Mouse (Mus musculus) heart, adult 9 months (tissue): Measurements from ENCODE around the gene Myo5c.

Experiments
- DNase-seq, 2 experiments: peaks; one replicate each; pipeline ENCODE4 v3.0.0; 2022; ENCODE audit warnings: low spot score in 2 of 2

The Myo5c gene

DNA sequence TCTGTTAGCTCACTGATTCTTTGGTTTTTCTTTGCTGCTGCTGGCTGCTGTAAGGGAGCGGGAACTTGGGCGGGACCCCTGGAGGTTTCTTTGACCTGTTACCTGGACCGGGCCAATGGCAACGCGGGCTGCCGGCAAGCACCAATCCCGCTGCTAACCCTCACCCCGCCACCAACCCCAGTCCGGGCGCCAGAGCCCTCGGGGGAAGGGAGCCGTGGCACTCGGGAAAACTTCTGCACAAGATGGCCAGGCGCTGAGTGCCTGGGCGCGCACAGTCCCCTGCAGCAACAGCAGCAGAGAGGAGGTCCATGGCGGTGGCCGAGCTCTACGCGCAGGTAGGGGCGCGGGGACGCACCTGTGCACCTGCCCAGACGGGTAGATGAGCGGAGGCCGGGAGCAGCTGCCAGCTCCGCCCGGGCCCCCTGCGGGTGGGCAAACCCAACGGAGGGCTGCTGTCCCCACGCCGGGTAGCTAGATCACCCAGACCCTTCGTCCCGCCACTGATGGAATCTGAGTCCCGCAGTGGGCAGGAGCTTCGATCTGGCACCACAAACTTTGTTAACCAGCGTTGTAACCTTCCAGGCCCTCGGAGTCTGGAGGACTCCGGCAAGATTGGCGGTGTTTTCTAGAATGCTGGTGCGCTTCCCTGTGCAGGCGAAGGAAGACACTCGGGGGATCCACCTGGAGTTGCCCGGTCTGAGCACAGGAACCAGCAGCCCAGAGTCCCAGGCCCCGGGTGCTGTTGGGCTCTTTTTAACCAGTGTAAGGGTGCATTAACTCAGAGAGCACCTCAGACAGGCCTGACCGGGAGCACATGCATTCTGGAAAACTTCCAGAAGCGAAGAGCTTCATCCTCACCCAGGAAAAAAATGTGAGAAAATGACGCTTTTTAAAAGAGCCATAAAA, at the start of gene Myo5c:
Gene Myo5c, plus strand, starts transcription at position 180 of the 906 bp plus-strand sequence.
- peak; percentile 42 to 49 for DNase-seq

DNA sequence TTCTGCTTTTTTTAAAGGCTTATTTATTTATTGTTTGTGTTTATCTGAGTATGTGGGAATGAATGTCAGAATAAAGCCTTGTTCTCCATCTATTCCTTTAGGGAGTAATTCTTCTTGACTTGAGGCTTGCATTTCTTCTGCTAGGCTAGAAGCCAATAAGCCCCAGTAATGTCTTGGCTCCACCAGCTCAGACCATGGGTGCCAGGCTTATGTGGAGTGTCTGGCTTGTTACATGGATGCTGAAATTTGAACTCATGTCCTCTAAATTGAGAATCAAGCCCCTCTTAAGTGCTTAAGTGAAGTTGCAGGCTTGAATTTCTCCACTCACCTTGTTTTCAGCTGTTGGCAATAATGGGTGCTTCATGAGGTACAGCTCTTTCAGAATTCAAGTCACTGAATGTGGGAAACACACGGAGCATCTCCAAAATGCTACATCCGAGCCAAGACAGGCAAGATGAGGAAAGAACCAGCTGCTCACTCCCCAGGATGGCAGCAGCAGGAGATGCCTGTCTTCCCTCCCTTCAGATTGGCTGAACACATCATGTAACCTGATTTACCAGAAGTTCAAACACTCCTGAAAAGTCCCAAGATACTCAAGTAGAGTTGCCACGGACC, 44.1 kb upstream of the Myo5c start:
- no peak for DNase-seq

- peak in 1 of 2 experiments; percentile 4 for DNase-seq
Measured at GRCm38 (mm10) chr9:75193858-75194257, 38.0 kb upstream of the Myo5c start.

DNA sequence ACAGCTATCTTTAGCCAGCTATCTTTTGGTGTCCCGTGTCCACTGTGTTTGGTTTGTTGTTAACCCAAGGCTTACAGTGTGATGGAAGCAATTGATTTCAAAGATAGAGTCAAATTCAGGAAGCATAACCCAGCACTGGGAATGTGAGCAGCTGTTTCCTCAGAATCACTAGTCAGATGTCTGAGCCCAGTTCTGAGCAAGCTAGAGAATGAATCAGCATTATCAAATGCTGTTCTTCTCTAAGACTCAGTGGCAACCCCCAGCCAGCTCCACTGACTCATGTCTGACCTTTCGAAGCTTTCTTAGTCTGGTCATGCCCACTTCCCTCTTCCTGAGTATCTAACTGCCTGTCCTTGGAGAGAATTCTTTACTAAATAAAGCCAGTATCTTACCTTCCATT, 35.5 kb upstream of the Myo5c start:
- peak; percentile 16 to 19 for DNase-seq

DNA sequence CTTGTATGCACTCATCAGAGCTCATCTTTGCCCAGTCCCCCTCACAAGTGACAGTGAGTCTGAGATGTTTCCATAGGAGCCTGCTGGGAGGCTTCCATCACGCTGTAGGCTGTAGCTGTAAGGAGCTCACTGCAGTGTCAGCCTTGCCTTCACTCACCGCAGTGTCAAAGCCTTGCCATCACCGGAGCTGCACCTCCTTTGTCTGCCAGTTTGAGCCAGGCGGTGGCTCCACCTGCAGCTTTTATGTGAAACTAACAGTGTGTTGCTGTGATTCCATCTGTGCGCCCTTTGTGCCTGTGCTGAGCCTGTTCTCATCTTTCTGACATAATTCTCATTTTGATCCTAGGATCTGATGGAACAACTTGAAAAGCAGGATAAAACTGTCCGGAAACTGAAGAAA, 34.5 kb upstream of the Myo5c start:
- DNase-seq, result no peak

GRCm38 (mm10) chr9:75201506-75201905, 30.3 kb upstream of the Myo5c start:
- no peak for DNase-seq

- DNase-seq, result no peak
Measured at GRCm38 (mm10) chr9:75202036-75202435, 29.8 kb upstream of the Myo5c start.

- no peak for DNase-seq
Measured at GRCm38 (mm10) chr9:75209246-75209645, 22.6 kb upstream of the Myo5c start.

DNA sequence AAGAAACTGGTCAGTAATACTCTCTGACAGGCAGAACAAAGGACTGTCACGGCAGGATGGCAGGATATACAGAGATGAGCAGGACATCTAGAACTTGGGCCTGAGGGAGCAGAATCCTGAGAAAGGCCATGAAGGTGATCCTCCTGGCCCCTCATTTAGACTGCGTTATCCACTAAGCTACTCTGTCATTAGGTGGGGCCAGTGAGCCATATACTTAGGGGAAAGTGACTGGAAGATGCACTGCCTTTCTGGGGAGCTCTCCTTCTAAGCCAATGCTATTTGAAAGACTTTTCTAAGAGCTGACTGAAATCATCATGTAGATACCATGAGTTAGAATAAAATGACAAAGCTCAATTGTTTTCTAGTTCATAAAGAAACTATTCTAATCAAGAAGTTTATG, 21.6 kb upstream of the Myo5c start:
- DNase-seq, result no peak

GRCm38 (mm10) chr9:75214743-75215413, 16.9 kb upstream of the Myo5c start:
- DNase-seq, result no peak

- DNase-seq, result no peak
Measured at GRCm38 (mm10) chr9:75219942-75220341, 11.9 kb upstream of the Myo5c start.

GRCm38 (mm10) chr9:75221420-75222287, 10.2 kb upstream of the Myo5c start:
- no peak for DNase-seq

GRCm38 (mm10) chr9:75232860-75233259, 1.0 kb downstream of the Myo5c start:
- no peak for DNase-seq

DNA sequence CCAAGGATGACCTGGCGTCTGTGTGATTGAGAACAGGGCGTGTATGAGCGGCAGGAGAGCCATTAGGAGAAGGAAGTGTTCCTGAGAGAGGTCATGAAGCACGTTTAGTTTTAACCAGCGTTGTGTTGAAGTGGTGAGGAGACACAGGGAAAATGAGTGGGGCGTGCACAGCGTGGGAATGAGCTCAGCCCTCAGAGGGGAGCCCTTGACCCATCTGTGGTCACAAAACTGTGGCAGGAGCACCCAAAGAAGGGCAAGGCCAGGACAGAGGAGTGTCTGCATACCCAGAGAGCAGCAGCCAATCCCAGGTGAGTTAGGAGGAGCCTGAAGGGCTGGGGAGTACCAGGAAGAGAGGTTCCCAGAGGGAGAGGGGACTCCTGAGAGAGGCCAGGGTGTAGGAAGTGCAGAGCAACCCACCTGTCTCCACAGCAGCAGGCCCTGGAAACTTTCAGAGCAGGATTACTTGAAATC, 2.5 kb downstream of the Myo5c start:
- no peak for DNase-seq

DNA sequence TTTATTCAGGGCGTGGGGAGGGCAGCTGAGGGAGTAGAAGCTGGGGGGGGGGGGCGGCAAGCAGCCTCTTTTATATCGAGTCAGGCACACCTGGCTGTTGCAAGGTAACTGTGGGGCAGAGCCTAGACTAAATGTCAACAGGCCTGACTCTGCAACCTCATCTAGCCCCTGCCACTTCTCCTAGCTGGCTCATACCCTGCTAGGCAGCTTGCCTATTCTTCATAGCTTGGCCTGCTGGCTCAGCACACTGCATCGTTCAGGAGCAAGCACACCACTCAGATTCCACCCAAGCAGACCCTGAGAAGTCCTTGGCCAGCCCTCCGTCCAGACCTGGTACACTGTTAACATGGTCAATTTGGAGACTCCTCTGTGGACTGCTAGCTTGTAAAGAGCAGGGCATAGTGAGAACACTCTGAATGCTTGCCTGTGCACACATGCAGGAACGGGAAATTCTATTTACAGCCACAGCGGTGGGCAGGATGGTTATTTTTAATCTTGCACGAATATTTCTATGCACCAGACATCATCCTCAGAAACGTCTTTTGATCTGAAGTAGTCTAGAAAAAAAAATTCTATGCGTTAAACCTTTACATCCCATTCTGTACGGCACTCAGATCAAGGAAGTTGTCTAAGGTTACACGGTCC, 3.3 kb downstream of the Myo5c start:
- no peak for DNase-seq

DNA sequence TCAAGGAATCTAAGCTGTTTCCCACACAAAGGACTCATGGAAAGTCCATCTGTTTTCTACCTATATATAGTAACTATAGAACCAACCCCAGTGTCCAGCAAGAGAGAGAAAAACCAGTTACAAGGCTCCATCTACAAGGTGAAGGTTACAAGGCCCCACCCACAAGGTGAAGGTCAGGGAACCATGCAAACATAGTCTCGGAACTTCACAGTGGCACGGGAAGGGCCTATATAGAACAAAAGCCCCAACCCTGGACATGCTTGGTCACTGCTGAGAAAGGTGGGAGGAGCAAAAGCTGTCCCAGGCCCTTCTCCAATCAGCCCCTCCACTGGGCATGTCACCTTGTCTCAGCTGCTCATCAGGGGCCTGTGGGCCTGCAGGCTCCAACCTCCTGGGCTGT, 3.9 kb downstream of the Myo5c start:
- DNase-seq, result no peak

- no peak for DNase-seq
Measured at GRCm38 (mm10) chr9:75236416-75237308, 4.8 kb downstream of the Myo5c start.

- DNase-seq, result no peak
Measured at GRCm38 (mm10) chr9:75238179-75238578, 6.4 kb downstream of the Myo5c start.

- no peak for DNase-seq
Measured at GRCm38 (mm10) chr9:75243052-75243451, 11.2 kb downstream of the Myo5c start.
